Mouse (Mus musculus): ENCODE measurements at regions not wholly inside any gene's neighbourhood (a gene's known extent, or its start where the extent isn't known, plus 50 kb on each side); places are given as distances from the start of the nearest gene placed in this dataset.
A peak's percentile ranks its signal among the peaks of the same experiment; 100 is the strongest.

DNA sequence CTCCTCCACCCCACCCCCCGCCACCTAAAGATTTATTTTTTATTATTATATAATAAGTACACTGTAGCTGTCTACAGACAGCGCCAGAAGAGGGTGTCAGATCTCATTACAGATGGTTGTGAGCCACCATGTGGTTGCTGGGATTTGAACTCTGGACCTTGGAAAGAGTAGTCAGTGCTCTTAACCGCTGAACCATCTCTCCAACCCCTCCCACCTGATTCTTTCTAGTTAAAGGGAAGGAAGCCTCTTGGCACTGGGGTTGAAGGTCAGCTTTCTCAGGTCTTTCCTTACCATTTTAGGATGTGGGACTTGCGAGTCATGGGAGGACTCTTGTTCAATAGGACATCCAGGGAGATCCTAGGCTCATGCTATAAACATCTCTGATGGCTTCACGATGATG lies 54.7 kb downstream of the Hes1 start:
- no peak for ATAC-seq (replicated peaks)

DNA sequence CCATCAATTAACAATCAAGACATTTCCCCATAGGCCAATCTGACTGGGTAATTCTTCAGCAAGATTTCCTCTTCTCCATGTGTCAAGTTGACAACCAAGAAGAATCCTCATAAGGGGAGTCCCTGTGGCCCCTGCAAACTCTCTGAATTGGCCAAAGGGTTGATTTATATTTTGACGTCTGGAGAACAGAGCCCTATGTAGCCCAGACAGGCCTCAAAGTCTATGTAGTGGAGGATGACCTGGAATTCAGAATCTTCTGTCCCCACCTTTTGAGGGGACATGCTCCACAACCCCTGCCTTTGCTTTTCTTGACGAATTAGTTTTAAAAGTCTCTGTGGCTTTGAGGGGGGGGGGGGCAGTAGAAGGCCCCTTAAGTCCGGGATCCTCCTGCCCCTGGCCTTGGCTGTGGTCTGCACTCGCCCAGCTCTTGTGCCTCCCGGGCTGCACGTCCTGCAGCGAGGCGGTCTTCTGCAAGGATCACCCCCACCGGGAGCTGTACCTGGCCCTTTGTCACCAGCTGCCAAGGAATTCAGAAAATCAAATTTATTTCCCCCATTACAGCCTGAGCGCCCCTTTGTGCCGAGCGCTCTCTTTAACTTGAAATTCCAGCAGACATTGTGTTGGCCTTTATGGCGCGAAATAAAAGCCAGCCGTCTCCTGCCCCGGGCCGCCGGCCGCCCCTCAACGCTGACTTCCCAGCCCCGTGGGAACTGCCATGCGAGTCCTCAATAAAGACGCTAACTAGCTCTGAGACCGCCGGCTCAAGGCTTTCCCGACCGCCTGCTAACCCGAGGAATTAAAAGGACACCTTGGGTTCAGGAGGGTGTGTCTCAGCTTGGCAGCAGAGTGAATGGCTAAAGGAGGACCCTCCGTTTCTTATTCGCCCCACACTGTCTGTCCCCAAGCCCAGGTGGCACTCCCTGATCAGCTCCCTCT lies 56.4 kb downstream of the Hes1 start:
- Histone ChIP-seq H3K36me3 (replicated peaks) (no peaks in the 10 kb centered on the region), H3K27me3 (replicated peaks) (peaks cover 49% of the 10 kb centered on the region), H3K9me3 (no peaks in the 10 kb centered on the region), H3K4me3 (no peak overlapping the region), H3K9ac (no peak overlapping the region; the same call in 1 of the 2 replicates), H3K4me1 (peaks cover 19% of the 10 kb centered on the region), H3K27ac (no peak overlapping the region), H3K4me2 (peak overlapping the region; percentile 46)
- WGBS: 4% methylated on average over 30 of the region's 30 CpGs
- ATAC-seq (replicated peaks): no peak; the same call in 1 of the 2 replicates

More for the DNA sequence above, 54.7 kb downstream of the Hes1 start:
- Histone ChIP-seq H3K9ac (no peak overlapping the region), H3K27me3 (replicated peaks) (peaks cover 38% of the 10 kb centered on the region), H3K4me3 (no peak overlapping the region), H3K27ac (no peak overlapping the region), H3K36me3 (replicated peaks) (no peaks in the 10 kb centered on the region), H3K4me2 (no peak overlapping the region), H3K9me3 (no peaks in the 10 kb centered on the region), H3K4me1 (peaks cover 19% of the 10 kb centered on the region)
- 92% methylated on average over 5 of the region's 5 CpGs for WGBS

GRCm38 (mm10) chr16:30121596-30121995 lies 57.4 kb downstream of the Hes1 start:
- H3K9me3 ChIP-seq: no peaks in the 10 kb centered on the region
- H3K4me3 ChIP-seq: no peak overlapping the region
- H3K27me3 ChIP-seq (replicated peaks): peaks cover 52% of the 10 kb centered on the region
- no peak for ATAC-seq (replicated peaks)
- peaks cover 19% of the 10 kb centered on the region for H3K4me1 ChIP-seq
- no peak overlapping the region for H3K27ac ChIP-seq
- 40% methylated on average over 6 of the region's 6 CpGs for WGBS
- no peak overlapping the region for H3K9ac ChIP-seq
- H3K4me2 ChIP-seq: no peak overlapping the region
- no peaks in the 10 kb centered on the region for H3K36me3 ChIP-seq (replicated peaks)

DNA sequence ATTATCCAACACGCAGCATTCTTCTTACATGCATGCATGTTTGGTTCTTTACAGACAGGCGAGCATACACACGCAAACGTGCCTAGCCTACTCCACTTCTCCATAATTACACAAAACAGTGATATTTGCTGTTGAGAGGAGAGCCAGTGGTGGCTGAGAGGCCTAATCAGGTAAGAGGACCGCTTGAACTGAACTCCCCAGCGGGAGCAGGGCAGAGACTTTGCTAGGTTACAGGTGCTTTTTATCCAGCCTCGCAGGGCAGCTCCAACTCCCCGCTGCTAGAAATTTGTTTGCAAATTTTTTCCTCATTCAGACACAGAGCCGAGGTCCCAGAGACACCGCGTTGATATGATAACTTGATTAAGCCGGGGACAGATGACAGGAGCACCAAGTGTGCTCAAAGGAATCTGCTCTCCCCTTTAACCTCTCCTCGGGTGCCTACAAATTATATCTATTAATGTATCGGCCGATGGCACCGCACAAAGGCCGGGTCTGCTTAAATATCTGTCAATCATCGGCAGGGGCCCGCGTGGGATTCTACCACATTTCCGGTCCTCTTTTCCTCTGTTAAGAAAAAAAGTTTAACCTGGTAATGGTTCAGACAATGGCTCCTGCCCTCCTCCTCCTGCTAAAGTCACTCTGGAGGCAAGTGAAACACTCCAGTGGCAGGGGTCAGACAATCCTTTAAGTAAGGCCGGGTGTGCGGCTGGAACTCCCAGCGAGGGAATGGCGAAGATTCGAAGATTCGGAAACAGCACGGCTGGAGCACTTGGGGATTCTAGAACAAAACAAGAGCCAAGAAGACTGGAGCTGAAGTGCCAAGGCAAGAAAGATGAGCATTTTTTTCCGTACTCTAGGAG lies 58.3 kb downstream of the Hes1 start:
- no peaks in the 10 kb centered on the region for H3K36me3 ChIP-seq (replicated peaks)
- no peak overlapping the region for H3K9ac ChIP-seq
- no peak overlapping the region for H3K4me2 ChIP-seq
- no peak overlapping the region for H3K4me3 ChIP-seq
- H3K27me3 ChIP-seq (replicated peaks): peaks cover 52% of the 10 kb centered on the region
- no peak for ATAC-seq (replicated peaks)
- WGBS: 15% methylated on average over 29 of the region's 29 CpGs
- H3K4me1 ChIP-seq: peaks cover 19% of the 10 kb centered on the region
- no peaks in the 10 kb centered on the region for H3K9me3 ChIP-seq
- H3K27ac ChIP-seq: no peak overlapping the region

DNA sequence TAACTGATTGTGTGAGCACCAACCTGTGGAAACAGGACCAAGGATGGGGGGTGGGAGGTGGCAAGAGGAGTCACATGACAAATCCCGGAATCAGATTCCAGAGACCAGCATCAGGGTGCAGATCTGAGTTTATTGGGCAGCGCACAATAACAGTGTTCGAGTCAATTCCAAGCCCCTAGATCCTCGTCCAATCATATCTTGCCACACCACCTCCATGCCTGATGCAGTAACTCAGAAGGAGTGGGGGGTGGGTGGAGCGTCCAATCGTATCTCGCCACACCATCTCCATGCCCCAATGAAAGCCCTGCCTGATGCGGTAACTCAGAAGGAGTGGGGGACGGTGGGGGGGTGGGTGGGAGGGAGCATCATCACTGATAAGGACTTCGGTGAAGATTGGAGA lies 62.8 kb downstream of the Hes1 start:
- peaks cover 64% of the 10 kb centered on the region for H3K27me3 ChIP-seq (replicated peaks)
- H3K27ac ChIP-seq: no peak overlapping the region
- H3K4me2 ChIP-seq: no peak overlapping the region
- no peak overlapping the region for H3K4me3 ChIP-seq
- no peak for ATAC-seq (replicated peaks)
- H3K36me3 ChIP-seq (replicated peaks): no peaks in the 10 kb centered on the region
- no peak overlapping the region for H3K9ac ChIP-seq
- 96% methylated on average over 10 of the region's 10 CpGs for WGBS
- no peaks in the 10 kb centered on the region for H3K9me3 ChIP-seq
- peaks cover 19% of the 10 kb centered on the region for H3K4me1 ChIP-seq

GRCm38 (mm10) chr16:30128787-30129186 lies 64.6 kb downstream of the Hes1 start:
- H3K4me3 ChIP-seq: no peak overlapping the region

GRCm38 (mm10) chr16:30129218-30130112 lies 65.3 kb downstream of the Hes1 start:
- peak; percentile 70 for ATAC-seq (replicated peaks)
- H3K27me3 ChIP-seq (replicated peaks): peaks cover 52% of the 10 kb centered on the region
- no peak overlapping the region for H3K4me3 ChIP-seq
- 11% methylated on average over 17 of the region's 17 CpGs for WGBS
- H3K4me1 ChIP-seq: peaks cover 9% of the 10 kb centered on the region
- no peaks in the 10 kb centered on the region for H3K9me3 ChIP-seq
- H3K9ac ChIP-seq: no peak overlapping the region
- no peaks in the 10 kb centered on the region for H3K36me3 ChIP-seq (replicated peaks)
- H3K4me2 ChIP-seq: no peak overlapping the region
- no peak overlapping the region for H3K27ac ChIP-seq

More at GRCm38 (mm10) chr16:30128787-30129186, 64.6 kb downstream of the Hes1 start:
- H3K36me3 ChIP-seq (replicated peaks): no peaks in the 10 kb centered on the region
- peaks cover 57% of the 10 kb centered on the region for H3K27me3 ChIP-seq (replicated peaks)
- H3K9ac ChIP-seq: no peak overlapping the region
- H3K27ac ChIP-seq: no peak overlapping the region
- WGBS: 61% methylated on average over 8 of the region's 8 CpGs
- H3K4me2 ChIP-seq: no peak overlapping the region
- peaks cover 9% of the 10 kb centered on the region for H3K4me1 ChIP-seq
- H3K9me3 ChIP-seq: no peaks in the 10 kb centered on the region
- ATAC-seq (replicated peaks): no peak

DNA sequence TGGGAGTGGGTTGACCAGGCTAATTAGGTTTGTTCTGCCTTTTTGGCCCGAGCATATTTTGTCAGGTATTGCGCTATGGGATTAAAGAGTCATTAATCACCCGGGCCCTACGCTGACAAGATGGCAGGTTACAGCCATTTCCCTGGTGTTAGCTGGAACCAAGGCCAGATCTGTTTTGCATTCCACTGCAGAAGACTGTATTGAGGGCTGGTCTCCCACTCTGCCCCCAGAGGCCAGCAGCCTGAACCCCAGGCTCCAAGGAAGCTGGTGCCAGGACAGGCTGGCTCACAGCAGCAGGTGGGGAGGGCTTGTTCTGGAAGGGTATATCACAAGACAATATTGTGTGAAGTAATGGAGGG lies 65.9 kb downstream of the Hes1 start:
- H3K9me3 ChIP-seq: no peaks in the 10 kb centered on the region
- no peak overlapping the region for H3K4me3 ChIP-seq
- no peaks in the 10 kb centered on the region for H3K36me3 ChIP-seq (replicated peaks)
- peaks cover 48% of the 10 kb centered on the region for H3K27me3 ChIP-seq (replicated peaks)
- peaks cover 9% of the 10 kb centered on the region for H3K4me1 ChIP-seq
- ATAC-seq (replicated peaks): peak; percentile 46
- 23% methylated on average over 4 of the region's 4 CpGs for WGBS
- H3K27ac ChIP-seq: no peak overlapping the region
- H3K4me2 ChIP-seq: no peak overlapping the region
- no peak overlapping the region for H3K9ac ChIP-seq

DNA sequence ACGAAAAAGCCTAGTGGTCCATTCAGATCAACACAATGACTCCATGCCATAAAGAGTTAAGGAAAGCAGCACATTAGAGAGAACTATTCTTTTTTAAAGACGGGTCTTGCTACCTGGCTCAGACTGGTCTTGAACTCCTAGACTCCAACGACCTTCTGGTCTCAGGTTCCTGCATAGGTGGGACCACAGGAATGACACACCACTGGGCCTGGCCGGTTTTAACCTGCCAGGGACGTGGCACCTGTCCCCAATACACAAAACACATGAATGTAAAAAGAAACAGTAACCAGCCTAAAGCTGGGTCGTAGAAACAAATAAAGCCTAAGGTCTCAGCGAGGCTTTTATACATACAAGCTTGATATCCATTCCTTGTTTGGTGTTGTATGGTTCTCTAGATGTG lies 67.9 kb downstream of the Hes1 start:
- H3K27ac ChIP-seq: no peak overlapping the region
- no peak overlapping the region for H3K9ac ChIP-seq
- 77% methylated on average over 7 of the region's 7 CpGs for WGBS
- no peak for ATAC-seq (replicated peaks)
- H3K4me3 ChIP-seq: no peak overlapping the region
- H3K36me3 ChIP-seq (replicated peaks): no peaks in the 10 kb centered on the region
- H3K4me2 ChIP-seq: no peak overlapping the region
- peaks cover 48% of the 10 kb centered on the region for H3K27me3 ChIP-seq (replicated peaks)
- peaks cover 9% of the 10 kb centered on the region for H3K4me1 ChIP-seq
- no peaks in the 10 kb centered on the region for H3K9me3 ChIP-seq

DNA sequence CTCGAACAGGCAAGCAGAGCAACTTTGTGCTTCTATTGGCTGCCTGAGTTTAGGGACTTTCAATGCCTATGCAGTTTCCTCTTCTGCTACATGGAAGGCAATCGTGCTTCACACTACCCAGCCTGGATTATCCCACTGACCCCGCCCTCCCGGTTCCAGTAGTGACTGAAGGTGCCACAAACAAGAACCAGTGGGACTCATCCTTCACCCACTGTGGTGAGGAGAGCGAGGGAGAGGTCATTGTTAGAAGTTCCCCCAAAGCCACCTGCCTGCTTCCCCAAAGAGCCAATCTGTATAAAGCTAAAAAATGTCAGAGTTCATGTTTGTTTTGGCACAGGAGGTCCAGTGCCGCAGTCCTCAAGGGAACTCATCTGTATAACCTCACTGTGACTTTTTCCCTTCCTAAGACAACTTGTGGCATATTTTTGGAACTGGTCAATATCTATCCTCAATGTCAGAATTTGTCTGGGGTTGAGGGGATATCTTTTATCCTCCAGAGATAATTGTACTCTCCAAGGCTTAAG lies 70.5 kb downstream of the Hes1 start:
- 59% methylated on average over 6 of the region's 6 CpGs for WGBS

DNA sequence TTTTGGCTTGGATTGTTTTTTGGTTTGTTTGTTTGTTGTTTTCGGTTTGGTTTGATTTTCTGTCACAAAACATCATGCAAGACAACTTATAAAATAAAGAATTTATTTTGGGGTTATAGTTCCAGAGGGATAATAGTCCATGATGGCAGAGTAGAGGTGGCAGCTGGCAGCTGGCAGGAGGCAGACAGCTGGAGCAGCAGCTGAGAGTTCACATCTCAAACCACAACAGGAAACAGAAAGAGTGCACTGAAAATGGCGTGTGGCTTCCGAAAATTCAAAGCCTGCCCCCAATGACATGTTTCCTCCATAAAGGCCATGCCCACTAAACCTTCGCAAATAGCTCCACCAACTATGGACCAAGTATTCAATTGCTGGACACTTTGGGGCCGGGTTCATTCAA lies 72.7 kb downstream of the Hes1 start:
- 88% methylated on average over 5 of the region's 5 CpGs for WGBS
- no peaks in the 10 kb centered on the region for H3K9me3 ChIP-seq
- H3K27me3 ChIP-seq (replicated peaks): peaks cover 22% of the 10 kb centered on the region

More for the DNA sequence above, 70.5 kb downstream of the Hes1 start:
- Histone ChIP-seq H3K27ac (no peak overlapping the region), H3K36me3 (replicated peaks) (no peaks in the 10 kb centered on the region), H3K9ac (no peak overlapping the region), H3K9me3 (no peaks in the 10 kb centered on the region), H3K4me2 (no peak overlapping the region), H3K27me3 (replicated peaks) (peaks cover 34% of the 10 kb centered on the region), H3K4me1 (peaks cover 5% of the 10 kb centered on the region), H3K4me3 (no peak overlapping the region)
- no peak for ATAC-seq (replicated peaks)

More for the DNA sequence above, 72.7 kb downstream of the Hes1 start:
- no peak overlapping the region for H3K4me3 ChIP-seq
- H3K4me1 ChIP-seq: no peaks in the 10 kb centered on the region
- no peak overlapping the region for H3K27ac ChIP-seq
- H3K4me2 ChIP-seq: no peak overlapping the region
- ATAC-seq (replicated peaks): no peak
- H3K36me3 ChIP-seq (replicated peaks): no peaks in the 10 kb centered on the region
- no peak overlapping the region for H3K9ac ChIP-seq
